Mouse (Mus musculus) heart, embryonic 16.5 days (tissue): ENCODE measurements around the gene Gm10944. TPM values are rescaled to one million over a fixed set of nuclear protein-coding genes. Genes with fewer than 3 reads are reported as not detected.

Source experiments
- ATAC-seq: fragments of 200-750 bp; cut with Nextera tagmentation; replicated peaks from 2 replicates; pipeline ENCODE4 v1.8.0; 2017; ENCODE audit warnings: moderate number of reproducible peaks; ENCODE audit not compliant: insufficient read depth, low FRiP score; ENCODE audit errors: extremely low read depth
- H3K27ac ChIP-seq: fragments of 300-500 bp; sonication (generic); 2 replicates; pipeline ENCODE4 v1.5.1; 2014; ENCODE audit warnings: mild to moderate bottlenecking, low read length, control low read depth, moderate library complexity
- H3K27me3 ChIP-seq: fragments of 300-500 bp; sonication (generic); 2 replicates; pipeline ENCODE4 v1.6.1; 2014; ENCODE audit warnings: low read length, mixed read lengths; ENCODE audit not compliant: control insufficient read depth, insufficient read depth
- H3K36me3 ChIP-seq: fragments of 300-500 bp; sonication (generic); 2 replicates; pipeline ENCODE4 v1.6.1; 2014; ENCODE audit not compliant: control insufficient read depth, insufficient read depth
- H3K4me1 ChIP-seq: fragments of 300-500 bp; sonication (generic); 2 replicates; pipeline ENCODE4 v1.6.1; 2014; ENCODE audit warnings: low read length, mixed read lengths; ENCODE audit not compliant: control insufficient read depth, insufficient read depth
- H3K4me2 ChIP-seq: fragments of 300-500 bp; sonication (generic); 2 replicates; pipeline ENCODE4 v1.6.1; 2014; ENCODE audit warnings: low read depth, mild to moderate bottlenecking, control low read depth, low read length
- H3K4me3 ChIP-seq: fragments of 300-500 bp; sonication (generic); 2 replicates; pipeline ENCODE4 v1.5.1; 2014; ENCODE audit warnings: mild to moderate bottlenecking, control low read depth, low read length
- H3K9ac ChIP-seq: fragments of 300-500 bp; sonication (generic); 2 replicates; pipeline ENCODE4 v1.6.1; 2014; ENCODE audit warnings: low read length, control low read depth
- H3K9me3 ChIP-seq: fragments of 300-500 bp; sonication (generic); replicated peaks from 2 replicates; pipeline ENCODE4 v1.6.1; 2016; ENCODE audit warnings: low read length; ENCODE audit not compliant: control insufficient read depth
- WGBS: fragments of 180-500 bp; shearing (Covaris S2); extraction: QIAGEN DNeasy Blood & Tissue Kit; methylation state at CpG from one replicate; pipeline ENCODE4 v1.1.7; 2014; 5-methylcytosine and 5-hydroxymethylcytosine counted together
- polyA plus RNA-seq: library from polyadenylated mRNA; unstranded; fragments of >200 nt; fragmentation: Nextera tagmentation; extraction: Ambion mirVana; gene quantifications from 2 replicates; pipeline ENCODE4 v1.2.1, GENCODE M21; 2015

Gm10944 gene
- not detected in 2 replicates for polyA plus RNA-seq

DNA sequence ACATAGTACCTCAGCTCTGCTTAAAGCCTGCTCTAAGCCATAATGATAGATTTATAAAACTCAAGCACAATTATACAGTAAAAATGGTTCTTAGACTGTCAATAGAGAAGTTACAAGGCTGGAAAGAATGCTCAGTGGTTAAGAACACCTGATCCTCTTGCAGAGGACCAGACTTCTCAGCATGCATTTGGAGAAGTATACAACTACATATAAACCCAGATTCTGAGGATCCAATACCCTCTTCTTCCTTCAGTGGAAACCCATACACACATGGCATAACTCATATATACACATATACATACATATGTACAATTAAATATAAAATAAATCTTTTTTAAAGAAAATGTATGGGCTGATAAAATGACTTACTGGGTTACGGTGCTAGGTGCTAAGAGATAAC, at the start of gene Gm10944:
TSS of gene Gm10944 (plus strand) at position 301 of the 400 bp plus-strand sequence.
- 81% methylated on average over 1 of the region's 1 CpGs for WGBS
- no peaks in the 10 kb centered on the region for H3K4me1 ChIP-seq
- H3K9ac ChIP-seq = no peak within 1 kb of the TSS
- H3K4me3 ChIP-seq = no peak within 1 kb of the TSS
- no peak for ATAC-seq
- no peaks in the 10 kb centered on the region for H3K27me3 ChIP-seq
- no peak within 1 kb of the TSS for H3K4me2 ChIP-seq
- H3K36me3 ChIP-seq = no peaks in the 10 kb centered on the region
- no peak within 1 kb of the TSS for H3K27ac ChIP-seq
- H3K9me3 ChIP-seq = no peaks in the 10 kb centered on the region

DNA sequence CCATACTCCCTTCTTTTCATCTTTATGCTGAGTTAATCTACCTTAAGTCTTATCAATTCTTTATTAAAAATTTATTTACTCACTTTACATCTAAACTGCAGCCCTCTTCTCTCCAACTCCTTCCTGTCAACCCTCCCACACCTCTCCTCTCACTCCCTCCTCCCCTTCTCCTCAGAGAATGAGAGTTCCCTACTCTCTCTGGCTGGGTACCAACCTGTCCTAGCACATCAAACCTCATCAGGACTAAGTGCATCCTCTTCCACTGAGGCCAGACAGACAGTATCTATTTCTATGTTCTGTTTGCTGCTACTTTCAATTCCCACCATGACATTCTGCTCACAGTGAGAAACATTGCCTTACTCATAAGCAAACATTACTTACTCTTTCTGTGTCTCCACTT, 25.2 kb upstream of the Gm10944 start:
- H3K4me1 ChIP-seq = no peaks in the 10 kb centered on the region
- H3K9me3 ChIP-seq = no peaks in the 10 kb centered on the region
- no peaks in the 10 kb centered on the region for H3K36me3 ChIP-seq
- no peak overlapping the region for H3K9ac ChIP-seq
- no peak overlapping the region for H3K4me2 ChIP-seq
- H3K27ac ChIP-seq = no peak overlapping the region
- H3K4me3 ChIP-seq = no peak overlapping the region
- H3K27me3 ChIP-seq = no peaks in the 10 kb centered on the region
- ATAC-seq = no peak

DNA sequence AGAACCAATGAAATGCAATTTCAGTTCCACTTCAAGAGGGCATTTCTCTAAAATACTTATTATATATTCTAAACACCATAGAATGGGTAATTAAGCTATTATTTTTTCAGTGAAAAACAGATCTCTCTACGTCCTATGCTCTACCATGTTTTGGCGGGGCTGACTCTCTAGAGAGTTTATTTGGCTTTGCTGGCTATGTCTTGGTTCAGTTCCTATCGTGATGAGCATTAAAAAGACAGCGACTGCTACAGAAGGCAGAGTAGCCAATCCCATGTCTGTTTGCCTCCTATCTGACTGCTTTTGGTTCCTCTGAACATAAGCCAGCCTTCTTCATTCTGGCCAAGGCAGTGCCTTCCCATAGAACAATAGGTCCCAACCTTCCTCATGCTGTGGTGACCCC, 24.5 kb upstream of the Gm10944 start:
- no peak overlapping the region for H3K9ac ChIP-seq
- H3K4me2 ChIP-seq = no peak overlapping the region
- no peaks in the 10 kb centered on the region for H3K27me3 ChIP-seq
- ATAC-seq = no peak
- no peaks in the 10 kb centered on the region for H3K4me1 ChIP-seq
- no peaks in the 10 kb centered on the region for H3K36me3 ChIP-seq
- no peak overlapping the region for H3K27ac ChIP-seq
- 72% methylated on average over 4 of the region's 4 CpGs for WGBS
- H3K4me3 ChIP-seq = no peak overlapping the region
- H3K9me3 ChIP-seq = no peaks in the 10 kb centered on the region

DNA sequence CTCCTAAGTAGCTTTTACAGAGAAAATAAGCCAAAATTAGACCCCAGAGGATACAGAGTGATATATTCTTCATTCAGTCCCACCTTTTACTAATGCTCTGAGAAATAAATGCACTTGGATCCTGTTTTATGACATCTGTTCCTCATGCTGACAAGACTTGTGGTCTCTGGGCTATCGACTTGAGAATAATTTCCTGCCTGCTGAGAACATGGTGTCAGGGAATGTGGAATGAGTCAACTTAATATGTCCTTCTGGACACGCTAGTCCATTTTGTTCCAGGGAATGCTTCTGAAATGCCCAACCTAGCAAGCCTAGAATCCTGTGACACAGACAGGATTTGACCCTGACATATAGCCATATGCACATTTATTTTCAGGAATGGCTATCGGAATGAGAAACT, 22.0 kb upstream of the Gm10944 start:
- no peak overlapping the region for H3K4me2 ChIP-seq
- no peak overlapping the region for H3K9ac ChIP-seq
- no peaks in the 10 kb centered on the region for H3K9me3 ChIP-seq
- no peaks in the 10 kb centered on the region for H3K36me3 ChIP-seq
- H3K27me3 ChIP-seq = no peaks in the 10 kb centered on the region
- WGBS = 78% methylated on average over 3 of the region's 3 CpGs
- H3K4me3 ChIP-seq = no peak overlapping the region
- no peak overlapping the region for H3K27ac ChIP-seq
- ATAC-seq = no peak
- H3K4me1 ChIP-seq = no peaks in the 10 kb centered on the region

DNA sequence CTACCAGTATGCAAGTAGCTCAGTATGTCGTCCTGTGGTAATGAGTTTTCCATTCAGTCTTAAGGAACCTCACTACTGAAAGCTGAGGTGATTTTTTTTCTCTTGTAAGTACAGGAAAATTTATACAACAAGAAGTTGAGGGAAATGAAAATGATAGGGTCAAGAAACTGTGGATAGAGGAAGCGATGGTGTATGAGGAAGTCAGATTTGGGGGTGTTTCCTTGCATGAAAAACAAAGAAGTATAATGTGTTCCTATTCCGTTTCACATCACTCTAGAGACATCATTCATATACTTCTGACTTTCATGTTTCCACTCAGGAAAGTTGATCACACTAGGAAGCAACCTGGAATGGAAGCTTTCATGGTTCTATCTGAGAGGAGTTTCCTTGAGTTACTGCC, 21.2 kb upstream of the Gm10944 start:
- Histone ChIP-seq H3K4me2 (no peak overlapping the region), H3K36me3 (no peaks in the 10 kb centered on the region), H3K9ac (no peak overlapping the region), H3K27ac (no peak overlapping the region), H3K4me3 (no peak overlapping the region), H3K27me3 (no peaks in the 10 kb centered on the region), H3K9me3 (no peaks in the 10 kb centered on the region), H3K4me1 (no peaks in the 10 kb centered on the region)
- 73% methylated on average over 3 of the region's 3 CpGs for WGBS
- ATAC-seq = no peak

DNA sequence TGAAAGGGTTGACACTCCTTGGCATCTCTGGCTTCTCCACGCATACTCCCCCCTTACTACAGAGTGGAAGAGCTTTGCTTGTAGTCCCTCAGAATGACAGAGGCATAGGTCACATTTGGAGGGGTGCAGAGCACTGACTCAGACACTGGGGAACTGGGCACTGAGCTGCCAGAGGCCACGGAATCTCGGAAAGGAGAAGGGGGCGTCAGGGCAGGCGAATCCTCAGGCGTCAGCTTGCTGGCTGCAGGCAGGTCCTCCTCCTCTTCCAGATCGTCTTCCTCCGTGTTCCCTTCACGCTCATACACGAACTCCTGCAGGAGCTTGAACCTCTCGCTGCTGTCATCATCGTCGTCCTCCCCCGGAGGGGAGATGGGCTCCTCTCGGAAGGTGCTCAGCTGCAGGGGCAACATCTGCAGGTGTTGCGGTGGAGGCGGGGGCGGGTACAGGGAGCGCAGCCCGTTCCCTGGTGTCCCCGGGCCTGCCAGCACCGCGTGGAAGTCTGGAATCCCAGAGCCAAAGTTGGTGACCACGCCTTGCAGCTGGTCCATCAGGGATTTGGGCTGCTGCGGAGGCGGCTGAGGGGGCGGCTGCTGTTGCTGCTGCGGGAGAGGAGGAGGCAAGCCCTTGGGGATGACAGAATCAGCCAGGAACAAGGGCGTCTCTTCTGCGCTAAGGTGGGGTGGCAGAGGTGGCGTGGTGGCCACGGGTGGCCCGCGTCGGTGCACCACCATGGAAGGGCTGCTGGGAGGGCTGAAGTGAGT, 7.9 kb downstream of the Gm10944 start:
- H3K4me3 ChIP-seq = peak overlapping the region; percentile 51
- no peak for ATAC-seq
- no peaks in the 10 kb centered on the region for H3K4me1 ChIP-seq
- peak overlapping the region; percentile 80 for H3K4me2 ChIP-seq
- no peak overlapping the region for H3K27ac ChIP-seq
- H3K9me3 ChIP-seq = no peaks in the 10 kb centered on the region; the same call in 1 of the 2 replicates
- H3K9ac ChIP-seq = peak overlapping the region; percentile 6
- H3K36me3 ChIP-seq = no peaks in the 10 kb centered on the region
- no peaks in the 10 kb centered on the region; the same call in 1 of the 2 replicates for H3K27me3 ChIP-seq
- WGBS = 3% methylated on average over 35 of the region's 35 CpGs

DNA sequence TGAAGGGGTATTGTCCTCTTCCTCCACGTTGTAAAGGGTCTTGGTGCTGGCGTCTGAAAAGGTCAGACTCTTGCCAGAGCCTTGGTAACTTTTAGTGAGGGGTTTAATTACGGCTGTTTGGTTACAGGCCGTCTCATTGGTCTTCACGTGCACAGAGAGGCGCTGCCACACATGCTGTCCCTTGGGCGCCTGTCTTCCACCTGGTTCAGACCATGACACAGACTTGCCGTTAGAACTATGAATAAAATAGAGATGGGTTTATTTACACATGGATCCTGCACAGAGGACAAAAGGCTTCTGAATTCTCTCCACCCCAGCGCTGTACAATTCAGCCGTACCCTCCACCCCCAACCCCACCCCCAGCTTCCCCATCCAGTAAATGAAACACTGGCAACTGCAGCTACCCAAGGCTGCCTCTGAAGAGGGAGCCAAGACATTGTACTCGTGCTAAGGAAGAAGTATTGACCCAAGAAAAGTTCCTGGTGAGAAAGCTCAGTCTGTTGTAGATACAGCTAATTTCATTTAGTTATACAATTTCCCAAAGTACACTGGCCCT, 8.6 kb downstream of the Gm10944 start:
- Histone ChIP-seq H3K36me3 (no peaks in the 10 kb centered on the region), H3K9ac (no peak overlapping the region), H3K4me3 (peak overlapping the region; percentile 51), H3K27me3 (no peaks in the 10 kb centered on the region; the same call in 1 of the 2 replicates), H3K4me2 (peak overlapping the region; percentile 80), H3K9me3 (no peaks in the 10 kb centered on the region; the same call in 1 of the 2 replicates), H3K4me1 (no peaks in the 10 kb centered on the region), H3K27ac (no peak overlapping the region)
- no peak for ATAC-seq
- WGBS = 22% methylated on average over 11 of the region's 11 CpGs

DNA sequence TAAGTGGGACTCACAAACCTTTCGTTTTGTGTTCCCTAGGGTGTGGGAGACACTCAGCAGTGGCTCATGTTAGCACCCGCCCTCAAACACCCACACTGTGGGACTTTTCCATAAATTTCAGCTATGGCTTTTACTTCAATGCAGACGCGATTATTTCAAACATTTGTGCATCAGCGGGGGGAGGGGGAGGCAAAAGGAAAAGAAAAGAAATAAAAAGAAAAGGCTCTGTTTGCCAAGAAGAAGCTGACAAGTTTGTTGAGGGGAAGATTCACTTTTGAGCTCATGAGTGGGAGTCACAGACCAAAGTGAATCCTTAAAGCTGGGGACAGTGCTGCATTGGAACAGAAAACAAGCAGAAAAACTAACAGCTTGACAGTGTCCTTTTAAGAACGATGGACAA, 16.3 kb downstream of the Gm10944 start:
- 73% methylated on average over 6 of the region's 6 CpGs for WGBS
- Histone ChIP-seq H3K9me3 (no peaks in the 10 kb centered on the region), H3K4me3 (no peak overlapping the region), H3K27me3 (no peaks in the 10 kb centered on the region), H3K36me3 (no peaks in the 10 kb centered on the region), H3K4me2 (no peak overlapping the region), H3K4me1 (no peaks in the 10 kb centered on the region), H3K27ac (no peak overlapping the region), H3K9ac (no peak overlapping the region)
- no peak for ATAC-seq

DNA sequence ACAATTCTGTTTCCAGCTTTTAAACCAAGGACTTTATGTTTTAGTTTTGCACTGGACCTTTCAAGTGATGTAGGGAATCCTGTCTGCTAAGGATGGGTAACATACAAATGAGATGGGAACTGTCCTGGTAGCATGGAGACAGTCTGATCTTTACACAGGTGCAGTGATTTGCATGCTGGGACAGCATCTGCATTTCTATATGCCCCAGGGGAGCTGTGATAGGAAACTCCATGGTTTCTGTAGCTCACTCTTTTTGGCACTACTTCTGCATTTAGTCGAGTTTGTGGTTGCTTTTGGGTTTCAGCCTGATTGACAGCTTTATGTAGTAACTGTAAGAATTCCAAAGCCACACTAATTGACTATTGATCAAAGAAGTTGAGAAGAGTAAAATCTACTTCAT, 19.8 kb downstream of the Gm10944 start:
- WGBS = 30% methylated on average over 1 of the region's 1 CpGs
- no peak overlapping the region for H3K27ac ChIP-seq

More for the DNA sequence above, 19.8 kb downstream of the Gm10944 start:
- H3K4me1 ChIP-seq = no peaks in the 10 kb centered on the region
- H3K4me2 ChIP-seq = no peak overlapping the region
- no peak overlapping the region for H3K4me3 ChIP-seq
- ATAC-seq = no peak
- H3K9ac ChIP-seq = no peak overlapping the region
- H3K27me3 ChIP-seq = no peaks in the 10 kb centered on the region
- H3K36me3 ChIP-seq = no peaks in the 10 kb centered on the region
- H3K9me3 ChIP-seq = no peaks in the 10 kb centered on the region
